Mouse (Mus musculus): ENCODE results near the gene Piga. TPM values are rescaled to one million over a fixed set of nuclear protein-coding genes. Genes with fewer than 3 reads are reported as not detected.
A peak's percentile ranks its signal among the peaks of the same experiment; 100 is the strongest.

The Piga gene
- polyA plus RNA-seq, 1 experiment from 2014 or later, result 17.7 TPM

DNA sequence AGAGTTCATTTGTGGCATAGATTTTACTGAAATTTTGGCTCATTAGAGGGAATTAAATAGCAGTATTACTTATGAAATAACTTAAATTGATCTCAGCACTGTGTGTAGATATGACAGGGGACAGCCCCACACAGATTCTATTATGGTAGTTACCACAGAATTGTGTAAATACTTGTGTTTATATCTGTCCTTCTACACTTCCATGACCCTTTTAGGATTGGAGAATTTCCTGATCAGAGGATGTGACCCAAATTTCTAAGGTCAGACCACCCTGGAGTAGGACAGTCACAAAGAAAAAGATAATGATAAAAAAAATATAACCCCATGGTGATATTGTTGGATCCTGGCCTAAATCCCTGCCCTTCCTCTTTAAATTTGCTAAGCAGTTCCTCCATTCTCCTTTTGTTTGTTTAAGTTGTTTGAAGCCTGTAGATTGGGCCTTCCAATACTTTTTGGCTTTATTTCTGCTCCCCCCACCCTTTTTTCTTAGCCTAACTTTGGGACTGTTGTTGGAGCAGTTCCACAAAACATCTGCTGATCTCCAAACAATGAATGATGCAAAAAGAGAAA, 14.4 kb upstream of the Piga start:
- Histone ChIP-seq H3K27ac (ENCODE audit: low read depth, low read length) (no peak overlapping the region), H3K9ac (ENCODE audit: low read length) (no peak overlapping the region), H3K9me3 (ENCODE audit: control insufficient read depth, low read length) (no peaks in the 10 kb centered on the region), H3K4me3 (ENCODE audit: low read depth, low read length) (no peak overlapping the region), H3K36me3 (ENCODE audit: control insufficient read depth, insufficient read depth, low read length) (no peaks in the 10 kb centered on the region), H3K4me1 (replicated peaks; ENCODE audit: control insufficient read depth, insufficient read depth, low read length) (no peaks in the 10 kb centered on the region), H3K4me2 (ENCODE audit: low read depth, low read length, severe bottlenecking) (no peak overlapping the region), H3K27me3 (ENCODE audit: control insufficient read depth, insufficient read depth, low read length) (peaks cover 2% of the 10 kb centered on the region; the same call in 1 of the 2 replicates)
- no peak for DNase-seq (ENCODE audit: low spot score)
- ATAC-seq (replicated peaks; ENCODE audit: low FRiP score), result no peak

- H3K27me3 ChIP-seq (ENCODE audit: control insufficient read depth, insufficient read depth, low read length), result peaks cover 2% of the 10 kb centered on the region; the same call in 1 of the 2 replicates
Measured at GRCm38 (mm10) chrX:164406133-164407022, 13.2 kb upstream of the Piga start.

DNA sequence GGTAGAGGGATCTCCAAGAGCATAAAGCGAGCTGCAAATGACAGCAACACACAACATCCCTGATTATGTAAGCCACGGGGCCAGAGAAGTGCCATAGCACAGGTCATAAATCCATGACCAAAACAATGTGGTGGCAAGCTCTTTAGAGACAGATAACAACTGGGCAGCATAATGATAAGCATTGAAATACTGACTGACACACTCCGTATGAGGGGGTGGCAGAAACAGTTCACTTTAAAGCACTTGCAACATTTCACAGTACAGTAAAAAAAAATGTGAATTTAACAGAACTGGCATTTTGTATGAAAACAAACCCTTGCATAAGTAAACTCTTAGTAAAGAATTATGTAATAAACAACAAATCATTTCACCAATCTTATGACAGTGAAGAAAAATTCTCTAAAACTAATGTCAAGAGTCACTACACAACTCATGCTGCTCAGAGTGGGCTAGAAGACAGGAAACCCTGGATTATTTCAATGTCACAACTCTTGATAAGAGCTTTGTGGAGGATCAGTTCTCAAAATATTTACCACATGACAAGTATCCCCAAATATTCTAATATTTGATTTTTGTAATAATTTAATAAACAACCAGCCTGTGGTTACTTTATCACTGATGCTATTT, 11.2 kb upstream of the Piga start:
- peaks cover 2% of the 10 kb centered on the region; the same call in 1 of the 2 replicates for H3K27me3 ChIP-seq (ENCODE audit: control insufficient read depth, insufficient read depth, low read length)
- H3K27ac ChIP-seq (ENCODE audit: low read depth, low read length), result no peak overlapping the region
- H3K4me2 ChIP-seq (ENCODE audit: low read depth, low read length, severe bottlenecking), result no peak overlapping the region
- ATAC-seq (replicated peaks; ENCODE audit: low FRiP score) (no peak), DNase-seq (ENCODE audit: low spot score) (no peak)
- no peak overlapping the region for H3K9ac ChIP-seq (ENCODE audit: low read length)
- H3K9me3 ChIP-seq (ENCODE audit: control insufficient read depth, low read length), result no peaks in the 10 kb centered on the region
- WGBS, result 88% methylated on average over 3 of the region's 3 CpGs
- no peaks in the 10 kb centered on the region for H3K4me1 ChIP-seq (replicated peaks; ENCODE audit: control insufficient read depth, insufficient read depth, low read length)
- H3K4me3 ChIP-seq (ENCODE audit: low read depth, low read length), result no peak overlapping the region
- no peaks in the 10 kb centered on the region for H3K36me3 ChIP-seq (ENCODE audit: control insufficient read depth, insufficient read depth, low read length)

More at GRCm38 (mm10) chrX:164406133-164407022, 13.2 kb upstream of the Piga start:
- Histone ChIP-seq H3K9me3 (ENCODE audit: control insufficient read depth, low read length) (no peaks in the 10 kb centered on the region), H3K4me2 (ENCODE audit: low read depth, low read length, severe bottlenecking) (no peak overlapping the region), H3K36me3 (ENCODE audit: control insufficient read depth, insufficient read depth, low read length) (no peaks in the 10 kb centered on the region), H3K27ac (ENCODE audit: low read depth, low read length) (no peak overlapping the region), H3K4me1 (replicated peaks; ENCODE audit: control insufficient read depth, insufficient read depth, low read length) (no peaks in the 10 kb centered on the region), H3K4me3 (ENCODE audit: low read depth, low read length) (no peak overlapping the region), H3K9ac (ENCODE audit: low read length) (no peak overlapping the region)
- DNase-seq (ENCODE audit: low spot score) (no peak), ATAC-seq (replicated peaks; ENCODE audit: low FRiP score) (no peak)
- 80% methylated on average over 9 of the region's 9 CpGs for WGBS

DNA sequence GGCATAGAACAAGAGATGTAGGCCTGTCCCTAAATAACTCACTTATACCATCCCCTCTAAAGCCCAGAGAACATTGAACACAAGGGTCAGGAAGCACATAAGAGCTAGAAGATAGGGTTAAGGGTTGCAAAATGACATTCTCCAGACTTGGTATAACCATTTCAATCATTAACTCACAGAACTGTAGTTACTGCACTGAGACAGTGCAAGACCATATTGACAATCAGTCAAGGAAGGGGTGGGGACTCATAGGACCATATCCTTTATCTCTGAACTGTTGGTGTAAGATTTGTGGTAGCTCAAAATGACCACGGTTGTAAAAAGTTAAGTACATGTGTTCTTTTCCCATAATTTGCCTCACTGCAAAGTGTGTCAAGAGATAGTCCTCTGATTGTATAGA, 9.0 kb upstream of the Piga start:
- no peaks in the 10 kb centered on the region for H3K9me3 ChIP-seq (ENCODE audit: control insufficient read depth, low read length)
- WGBS, result 83% methylated on average over 1 of the region's 1 CpGs

GRCm38 (mm10) chrX:164416803-164417202, 2.8 kb upstream of the Piga start:
- 82% methylated on average over 2 of the region's 2 CpGs for WGBS
- H3K4me2 ChIP-seq (ENCODE audit: low read depth, low read length, severe bottlenecking), result no peak overlapping the region
- H3K4me1 ChIP-seq (replicated peaks; ENCODE audit: control insufficient read depth, insufficient read depth, low read length), result no peaks in the 10 kb centered on the region
- H3K9ac ChIP-seq (ENCODE audit: low read length), result no peak overlapping the region
- H3K27me3 ChIP-seq (ENCODE audit: control insufficient read depth, insufficient read depth, low read length), result no peaks in the 10 kb centered on the region
- no peak overlapping the region for H3K4me3 ChIP-seq (ENCODE audit: low read depth, low read length)
- ATAC-seq (replicated peaks; ENCODE audit: low FRiP score) (no peak), DNase-seq (ENCODE audit: low spot score) (no peak)
- H3K27ac ChIP-seq (ENCODE audit: low read depth, low read length), result no peak overlapping the region
- no peaks in the 10 kb centered on the region for H3K36me3 ChIP-seq (ENCODE audit: control insufficient read depth, insufficient read depth, low read length)
- H3K9me3 ChIP-seq (ENCODE audit: control insufficient read depth, low read length), result no peaks in the 10 kb centered on the region

More for the DNA sequence above, 9.0 kb upstream of the Piga start:
- Histone ChIP-seq H3K4me3 (ENCODE audit: low read depth, low read length) (no peak overlapping the region), H3K27ac (ENCODE audit: low read depth, low read length) (no peak overlapping the region), H3K9ac (ENCODE audit: low read length) (no peak overlapping the region), H3K4me1 (replicated peaks; ENCODE audit: control insufficient read depth, insufficient read depth, low read length) (no peaks in the 10 kb centered on the region), H3K36me3 (ENCODE audit: control insufficient read depth, insufficient read depth, low read length) (no peaks in the 10 kb centered on the region), H3K27me3 (ENCODE audit: control insufficient read depth, insufficient read depth, low read length) (peaks cover 2% of the 10 kb centered on the region; the same call in 1 of the 2 replicates), H3K4me2 (ENCODE audit: low read depth, low read length, severe bottlenecking) (no peak overlapping the region)
- DNase-seq (ENCODE audit: low spot score) (no peak), ATAC-seq (replicated peaks; ENCODE audit: low FRiP score) (no peak)

DNA sequence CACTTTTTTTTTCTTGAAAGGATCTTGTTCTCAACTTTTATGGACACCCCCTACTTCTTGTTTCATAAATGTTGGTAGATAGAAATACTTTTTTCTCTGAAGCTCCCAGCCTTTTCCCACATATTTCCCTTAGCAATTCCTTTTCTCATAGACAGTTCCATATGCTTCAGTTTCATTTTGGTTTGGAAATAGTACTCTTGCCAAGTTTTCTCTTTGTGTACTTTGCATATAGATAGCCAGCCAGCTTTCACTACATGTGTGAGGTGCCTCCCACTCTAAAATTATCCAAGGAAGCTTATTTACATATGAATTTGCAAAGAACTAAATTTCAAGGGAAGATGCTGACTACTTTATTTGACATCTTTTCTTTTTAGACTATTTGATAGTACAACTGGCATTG, 1.6 kb upstream of the Piga start:
- ATAC-seq (replicated peaks; ENCODE audit: low FRiP score) (no peak), DNase-seq (ENCODE audit: low spot score) (no peak)
- Histone ChIP-seq H3K4me1 (replicated peaks; ENCODE audit: control insufficient read depth, insufficient read depth, low read length) (no peaks in the 10 kb centered on the region), H3K4me2 (ENCODE audit: low read depth, low read length, severe bottlenecking) (no peak overlapping the region), H3K36me3 (ENCODE audit: control insufficient read depth, insufficient read depth, low read length) (no peaks in the 10 kb centered on the region), H3K9me3 (ENCODE audit: control insufficient read depth, low read length) (no peaks in the 10 kb centered on the region), H3K4me3 (ENCODE audit: low read depth, low read length) (no peak overlapping the region), H3K27ac (ENCODE audit: low read depth, low read length) (no peak overlapping the region), H3K27me3 (ENCODE audit: control insufficient read depth, insufficient read depth, low read length) (no peaks in the 10 kb centered on the region), H3K9ac (ENCODE audit: low read length) (no peak overlapping the region)

GRCm38 (mm10) chrX:164419955-164420354, 368 bp downstream of the Piga start:
- ATAC-seq (replicated peaks; ENCODE audit: low FRiP score) (peak; percentile 23; the same call in 1 of the 2 replicates), DNase-seq (ENCODE audit: low spot score) (no peak)
- peak overlapping the region; percentile 58 for H3K9ac ChIP-seq (ENCODE audit: low read length)
- H3K27ac ChIP-seq (ENCODE audit: low read depth, low read length), result no peak overlapping the region
- 24% methylated on average over 13 of the region's 13 CpGs for WGBS
- no peaks in the 10 kb centered on the region for H3K27me3 ChIP-seq (ENCODE audit: control insufficient read depth, insufficient read depth, low read length)
- H3K4me3 ChIP-seq (ENCODE audit: low read depth, low read length), result peak overlapping the region; percentile 50
- H3K36me3 ChIP-seq (ENCODE audit: control insufficient read depth, insufficient read depth, low read length), result no peaks in the 10 kb centered on the region
- H3K4me1 ChIP-seq (replicated peaks; ENCODE audit: control insufficient read depth, insufficient read depth, low read length), result no peaks in the 10 kb centered on the region
- H3K4me2 ChIP-seq (ENCODE audit: low read depth, low read length, severe bottlenecking), result peak overlapping the region; percentile 46
- H3K9me3 ChIP-seq (ENCODE audit: control insufficient read depth, low read length), result no peaks in the 10 kb centered on the region

DNA sequence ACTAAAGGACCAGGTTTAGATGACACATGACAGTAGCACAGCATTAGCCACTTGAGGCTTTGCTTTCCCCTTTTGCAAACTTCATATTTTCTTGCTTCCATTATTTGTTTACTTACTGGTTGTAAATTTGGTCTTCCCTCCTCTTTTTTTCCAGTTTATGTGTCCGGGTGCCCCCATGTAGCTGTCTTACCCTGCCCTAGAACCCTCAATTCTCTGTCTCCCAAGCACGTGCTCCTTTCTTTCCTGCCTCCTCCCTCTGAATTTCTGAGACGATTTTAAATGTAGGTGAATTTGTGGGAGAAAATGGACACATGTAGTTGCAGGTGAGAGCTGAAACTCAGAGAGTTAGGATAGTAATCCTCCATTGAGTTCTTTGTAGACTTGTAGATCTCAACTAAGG, 931 bp downstream of the Piga start:
- DNase-seq (ENCODE audit: low spot score) (no peak), ATAC-seq (replicated peaks; ENCODE audit: low FRiP score) (no peak)
- Histone ChIP-seq H3K27ac (ENCODE audit: low read depth, low read length) (no peak overlapping the region), H3K9ac (ENCODE audit: low read length) (no peak overlapping the region; the same call in 1 of the 2 replicates), H3K4me1 (replicated peaks; ENCODE audit: control insufficient read depth, insufficient read depth, low read length) (no peaks in the 10 kb centered on the region), H3K4me3 (ENCODE audit: low read depth, low read length) (peak overlapping the region; percentile 50), H3K9me3 (ENCODE audit: control insufficient read depth, low read length) (no peaks in the 10 kb centered on the region), H3K4me2 (ENCODE audit: low read depth, low read length, severe bottlenecking) (peak overlapping the region; percentile 46), H3K27me3 (ENCODE audit: control insufficient read depth, insufficient read depth, low read length) (no peaks in the 10 kb centered on the region), H3K36me3 (ENCODE audit: control insufficient read depth, insufficient read depth, low read length) (no peaks in the 10 kb centered on the region)
- 64% methylated on average over 3 of the region's 3 CpGs for WGBS
